Mouse (Mus musculus) kidney, postnatal 36 days (tissue): Measurements from ENCODE around the gene Xpnpep1.

Source experiments
- DNase-seq, 2 experiments: peaks; one replicate each; pipeline ENCODE4 v3.0.0; 2021 to 2022; ENCODE audit warnings: mixed read lengths in 2 of 2

Gene Xpnpep1

GRCm38 (mm10) chr19:53064972-53065361, 25.0 kb upstream of the Xpnpep1 start:
- no peak for DNase-seq

- DNase-seq, result no peak
Observed at GRCm38 (mm10) chr19:53064292-53064971, 24.4 kb upstream of the Xpnpep1 start.

- no peak for DNase-seq
Observed at GRCm38 (mm10) chr19:53062046-53062445, 22.0 kb upstream of the Xpnpep1 start.

GRCm38 (mm10) chr19:53059344-53060111, 19.5 kb upstream of the Xpnpep1 start:
- no peak for DNase-seq

GRCm38 (mm10) chr19:53058726-53059334, 18.8 kb upstream of the Xpnpep1 start:
- DNase-seq, result no peak

- no peak for DNase-seq
Observed at GRCm38 (mm10) chr19:53057980-53058725, 18.1 kb upstream of the Xpnpep1 start.

GRCm38 (mm10) chr19:53053355-53053754, 13.3 kb upstream of the Xpnpep1 start:
- no peak for DNase-seq

GRCm38 (mm10) chr19:53052031-53052670, 12.1 kb upstream of the Xpnpep1 start:
- DNase-seq, result peak in 1 of 2 experiments; percentile 49

GRCm38 (mm10) chr19:53051288-53051985, 11.4 kb upstream of the Xpnpep1 start:
- no peak for DNase-seq

- DNase-seq, result peak in 1 of 2 experiments; percentile 38
Observed at GRCm38 (mm10) chr19:53050100-53050499, 10.1 kb upstream of the Xpnpep1 start.

- no peak for DNase-seq
Observed at GRCm38 (mm10) chr19:53047208-53047607, 7.2 kb upstream of the Xpnpep1 start.

- DNase-seq, result no peak
Observed at GRCm38 (mm10) chr19:53043423-53044125, 3.6 kb upstream of the Xpnpep1 start.

- DNase-seq, result no peak
Observed at GRCm38 (mm10) chr19:53041570-53041969, 1.6 kb upstream of the Xpnpep1 start.

- no peak for DNase-seq
Observed at GRCm38 (mm10) chr19:53041133-53041510, 1.1 kb upstream of the Xpnpep1 start.

- DNase-seq, result peak in 1 of 2 experiments; percentile 41
Observed at GRCm38 (mm10) chr19:53039090-53039489, 924 bp downstream of the Xpnpep1 start.

GRCm38 (mm10) chr19:53038435-53038938, 1.5 kb downstream of the Xpnpep1 start:
- DNase-seq, result peak; percentile 99 to 100

GRCm38 (mm10) chr19:53037925-53038419, 2.0 kb downstream of the Xpnpep1 start:
- peak in 1 of 2 experiments; percentile 40 for DNase-seq

- DNase-seq, result peak; percentile 50 to 62
Observed at GRCm38 (mm10) chr19:53033159-53033943, 6.7 kb downstream of the Xpnpep1 start.

- peak; percentile 50 to 86 for DNase-seq
Observed at GRCm38 (mm10) chr19:53032647-53033046, 7.4 kb downstream of the Xpnpep1 start.

- DNase-seq, result peak; percentile 54 to 58
Observed at GRCm38 (mm10) chr19:53031957-53032371, 8.1 kb downstream of the Xpnpep1 start.
